Mouse (Mus musculus) hindlimb bud, embryonic 11.5 days (tissue): Measurements from ENCODE around the gene Pramef25.
"Not testable (repeated sequence)": the region's sequence is repeated elsewhere in the genome, so short reads cannot be mapped to it uniquely, and the experiment has no call there.

Experiments
- DNase-seq: peaks from one replicate; pipeline ENCODE4 v3.0.0-alpha.2; 2012; ENCODE audit warnings: low read depth, low spot score; ENCODE audit errors: extremely low spot score

The Pramef25 gene

DNA sequence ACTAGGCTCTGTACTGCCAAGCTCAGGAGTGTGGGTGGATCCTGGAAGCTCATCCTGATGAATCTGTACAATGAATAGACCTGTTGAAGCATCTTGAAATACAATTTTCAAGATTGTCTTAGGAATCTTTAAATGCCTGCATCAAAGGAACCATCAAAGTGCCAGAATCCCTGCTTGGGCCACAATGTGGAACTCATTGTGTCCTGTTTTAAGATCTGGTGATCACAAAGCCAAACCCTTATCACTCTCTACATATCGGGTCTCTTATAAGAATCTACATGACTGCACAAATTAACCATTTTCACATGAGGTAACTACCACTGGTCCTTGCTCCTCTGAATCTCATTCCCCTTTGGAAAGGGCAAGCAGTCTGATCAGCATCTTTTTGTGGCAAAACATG is at the start of gene Pramef25:
Gene Pramef25 (minus strand): TSS at position 101 of the 400 bp plus-strand sequence.
- DNase-seq = not testable (repeated sequence)

DNA sequence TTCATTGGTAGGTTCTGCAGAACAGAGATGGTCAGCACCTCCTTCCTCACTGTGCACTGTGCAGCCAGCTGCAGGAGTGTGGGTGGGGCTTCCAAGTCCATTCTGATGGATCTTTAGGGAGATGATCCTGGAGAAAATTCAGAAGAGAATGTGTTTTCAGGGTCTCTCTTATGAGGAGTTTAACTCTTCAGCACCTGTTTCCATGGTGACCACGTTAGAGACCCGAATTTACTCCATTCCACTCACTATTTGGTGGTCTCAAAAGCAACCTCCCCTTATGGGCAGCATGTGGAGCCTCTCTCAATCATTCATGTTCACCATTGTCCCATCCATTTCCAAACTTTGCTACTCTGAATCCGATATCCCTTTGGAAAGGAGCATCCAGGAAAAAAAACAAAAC is 43.5 kb upstream of the Pramef25 start, which contains the start of gene Pramef17:
Gene Pramef17 (minus strand): TSS at position 101 of the 400 bp plus-strand sequence.
- not testable (repeated sequence) for DNase-seq

DNA sequence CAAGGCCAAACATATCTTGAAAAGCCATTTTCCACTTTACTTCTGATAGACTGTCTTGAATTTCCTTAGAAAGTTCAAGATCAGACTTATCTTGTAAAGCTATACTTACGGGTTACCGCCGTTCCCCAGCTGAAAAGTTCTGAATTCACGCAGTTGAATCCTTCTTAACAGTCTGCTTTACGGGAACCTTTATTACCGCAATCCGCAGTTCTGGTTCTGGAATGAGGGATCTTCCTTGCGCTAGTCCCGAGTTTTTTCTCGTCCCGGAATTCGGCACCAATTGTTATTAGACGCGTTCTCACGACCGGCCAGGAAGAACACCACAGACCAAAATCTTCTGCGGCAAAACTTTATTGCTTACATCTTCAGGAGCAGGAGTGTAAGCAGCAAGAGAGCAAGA is 37.3 kb upstream of the Pramef25 start:
- not testable (repeated sequence) for DNase-seq

GRCm38 (mm10) chr4:143987475-143987941 is 36.7 kb upstream of the Pramef25 start:
- not testable (repeated sequence) for DNase-seq

DNA sequence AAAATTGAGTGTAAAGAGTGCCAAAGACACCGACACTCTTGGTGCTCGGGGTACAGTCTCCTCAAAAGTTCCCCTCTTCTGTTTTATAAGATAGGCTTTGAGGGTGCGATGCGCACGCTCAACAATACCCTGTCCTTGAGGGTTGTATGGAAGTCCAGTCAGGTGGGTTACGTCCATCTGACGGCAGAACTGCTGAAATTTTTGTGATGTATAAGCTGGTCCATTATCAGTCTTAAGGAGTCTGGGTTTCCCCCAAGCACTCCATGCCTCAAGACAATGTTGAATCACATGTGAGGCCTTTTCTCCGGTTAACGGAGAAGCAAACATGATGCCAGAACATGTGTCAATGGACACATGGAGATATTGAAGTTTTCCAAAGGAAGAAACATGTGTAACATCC is 34.9 kb upstream of the Pramef25 start:
- DNase-seq = not testable (repeated sequence)

DNA sequence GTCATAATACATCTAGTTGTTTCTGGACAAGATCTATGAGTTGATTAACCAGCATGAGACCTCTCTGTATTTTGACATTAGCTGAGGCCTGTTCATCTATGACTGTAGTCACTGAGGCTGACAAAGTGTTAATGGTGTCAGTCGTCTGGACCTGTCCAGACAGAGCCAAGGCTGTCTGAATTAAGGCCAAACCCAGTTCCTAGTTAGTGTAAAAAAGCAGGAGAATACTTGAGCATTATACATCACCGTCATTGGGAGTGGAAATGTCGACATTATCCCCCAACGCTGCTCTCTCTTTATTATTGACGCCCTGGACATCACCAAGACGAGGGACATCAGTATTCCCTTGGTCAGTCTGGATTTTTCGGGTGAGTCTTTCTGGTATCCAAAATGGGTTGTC is 34.3 kb upstream of the Pramef25 start:
- DNase-seq = not testable (repeated sequence)

DNA sequence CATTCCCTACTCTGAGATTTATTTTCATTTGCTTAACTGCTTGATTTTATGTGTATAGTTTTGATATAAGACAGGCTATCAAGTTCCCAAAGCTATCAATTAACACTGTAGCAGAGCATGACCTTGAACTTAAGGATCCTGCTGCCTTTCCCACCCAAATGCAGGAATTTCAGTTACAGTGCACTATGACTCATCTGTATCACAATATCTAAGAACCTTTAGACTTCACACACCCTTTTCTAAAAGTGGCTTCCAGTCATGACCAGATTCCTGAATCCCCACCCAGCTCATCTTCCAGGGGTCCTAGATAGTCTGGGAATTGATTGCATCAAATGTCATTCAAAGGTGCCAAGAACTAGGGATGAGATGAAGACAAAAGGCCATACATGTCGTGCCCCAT is 32.6 kb upstream of the Pramef25 start:
- not testable (repeated sequence) for DNase-seq

DNA sequence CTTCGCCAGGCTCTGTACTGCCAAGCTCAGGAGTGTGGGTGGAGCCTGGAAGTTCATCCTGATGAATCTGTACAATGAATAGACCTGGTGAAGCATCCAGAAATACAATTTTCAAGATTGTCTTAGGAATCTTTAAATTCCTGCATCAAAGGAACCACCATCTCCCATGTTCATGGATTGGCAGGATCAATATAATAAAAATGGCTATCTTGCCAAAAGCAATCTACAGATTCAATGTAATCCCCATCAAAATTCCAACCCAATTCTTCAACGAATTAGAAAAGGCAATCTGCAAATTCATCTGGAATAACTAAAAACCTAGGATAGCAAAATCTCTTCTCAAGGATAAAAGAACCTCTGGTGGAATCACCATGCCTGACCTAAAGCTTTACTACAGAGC is 16.0 kb upstream of the Pramef25 start, which contains the start of gene Gm13101:
Gene Gm13101 (minus strand): TSS at position 101 of the 400 bp plus-strand sequence.
- DNase-seq = not testable (repeated sequence)

DNA sequence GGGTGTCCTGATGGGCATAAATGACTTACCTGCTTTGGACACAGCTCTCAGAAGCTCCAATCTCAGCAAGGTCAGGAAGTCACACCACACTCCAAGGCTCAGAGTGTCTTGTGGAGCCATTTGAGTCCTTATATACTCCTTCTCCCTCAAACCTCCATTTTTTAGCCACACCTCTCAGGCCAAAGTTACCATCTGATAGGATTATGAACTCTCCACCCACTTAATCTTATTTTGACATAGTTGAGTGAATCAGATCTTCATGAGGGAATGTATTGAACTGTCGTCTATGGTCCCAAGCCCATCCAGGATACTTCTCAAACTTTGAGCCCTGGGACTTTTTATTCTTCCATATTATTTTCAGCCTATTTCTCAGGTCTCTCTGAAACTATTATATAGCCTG is 50.5 kb downstream of the Pramef25 start, which contains the start of gene Pramef6:
Gene Pramef6 (minus strand): TSS at position 101 of the 400 bp plus-strand sequence.
- DNase-seq = not testable (repeated sequence)
